Mouse (Mus musculus): ENCODE data around the gene Mrps15.

The Mrps15 gene

GRCm38 (mm10) chr4:126046851-126047585, at the start of gene Mrps15:
Gene Mrps15, plus strand, starts transcription at chr4:126046925.
- DNase-seq (ENCODE audit: low read depth, low spot score): peak; percentile 98

- peak; percentile 65 for DNase-seq (ENCODE audit: low read depth, low spot score)
These were observed 48.9 kb upstream of the Mrps15 start for GRCm38 (mm10) chr4:125997826-125998225.

- peak; percentile 61 for DNase-seq (ENCODE audit: low read depth, low spot score)
These were observed 45.2 kb upstream of the Mrps15 start for GRCm38 (mm10) chr4:126001311-126002199.

- DNase-seq (ENCODE audit: low read depth, low spot score): no peak
These were observed 28.9 kb upstream of the Mrps15 start for GRCm38 (mm10) chr4:126017676-126018332.

GRCm38 (mm10) chr4:126018966-126019538, 27.7 kb upstream of the Mrps15 start:
- no peak for DNase-seq (ENCODE audit: low read depth, low spot score)

GRCm38 (mm10) chr4:126024303-126024900, 22.3 kb upstream of the Mrps15 start, which contains the start of gene Csf3r:
Gene Csf3r, plus strand, starts transcription at chr4:126024550.
- DNase-seq (ENCODE audit: low read depth, low spot score): no peak

- no peak for DNase-seq (ENCODE audit: low read depth, low spot score)
These were observed 20.9 kb upstream of the Mrps15 start for GRCm38 (mm10) chr4:126025801-126026200.

GRCm38 (mm10) chr4:126027980-126028379, 18.7 kb upstream of the Mrps15 start:
- DNase-seq (ENCODE audit: low read depth, low spot score): no peak

- no peak for DNase-seq (ENCODE audit: low read depth, low spot score)
These were observed 17.7 kb upstream of the Mrps15 start for GRCm38 (mm10) chr4:126029042-126029441.

GRCm38 (mm10) chr4:126030705-126031104, 16.0 kb upstream of the Mrps15 start:
- DNase-seq (ENCODE audit: low read depth, low spot score): no peak

GRCm38 (mm10) chr4:126035413-126035812, 11.3 kb upstream of the Mrps15 start:
- no peak for DNase-seq (ENCODE audit: low read depth, low spot score)

GRCm38 (mm10) chr4:126051617-126052016, 4.9 kb downstream of the Mrps15 start:
- DNase-seq (ENCODE audit: low read depth, low spot score): no peak

- DNase-seq (ENCODE audit: low read depth, low spot score): peak; percentile 47
These were observed 10.7 kb downstream of the Mrps15 start for GRCm38 (mm10) chr4:126057207-126058133.

- peak; percentile 98 for DNase-seq (ENCODE audit: low read depth, low spot score)
These were observed 11.6 kb downstream of the Mrps15 start, which contains the start of gene Oscp1 for GRCm38 (mm10) chr4:126058134-126058996. Gene Oscp1, plus strand, starts transcription at chr4:126058565.

- DNase-seq (ENCODE audit: low read depth, low spot score): no peak
These were observed 12.3 kb downstream of the Mrps15 start for GRCm38 (mm10) chr4:126058997-126059362.

GRCm38 (mm10) chr4:126062856-126063255, 16.1 kb downstream of the Mrps15 start:
- DNase-seq (ENCODE audit: low read depth, low spot score): peak; percentile 60

- DNase-seq (ENCODE audit: low read depth, low spot score): no peak
These were observed 18.5 kb downstream of the Mrps15 start for GRCm38 (mm10) chr4:126065241-126065640.

- DNase-seq (ENCODE audit: low read depth, low spot score): no peak
These were observed 20.8 kb downstream of the Mrps15 start for GRCm38 (mm10) chr4:126067401-126068077.

GRCm38 (mm10) chr4:126068842-126069241, 22.1 kb downstream of the Mrps15 start:
- no peak for DNase-seq (ENCODE audit: low read depth, low spot score)
